Mouse (Mus musculus) thymus, adult 2 months (tissue): Measurements from ENCODE around the gene Olfr1393.

ENCODE experiments used
- CTCF ChIP-seq: fragments of 200-500 bp; IDR thresholded peaks from 2 replicates; pipeline ENCODE4 v1.5.1; 2012; ENCODE audit warnings: mild to moderate bottlenecking, control low read depth, low read length, moderate library complexity, borderline replicate concordance; ENCODE audit not compliant: control insufficient read depth, poor library complexity, insufficient read depth; ENCODE audit errors: extremely low read depth
- POLR2A ChIP-seq: fragments of 200-500 bp; IDR thresholded peaks from 2 replicates; pipeline ENCODE4 v1.6.1; 2012; ENCODE audit warnings: mild to moderate bottlenecking, low read length, control low read depth, moderate library complexity; ENCODE audit not compliant: control insufficient read depth, poor library complexity, insufficient read depth; ENCODE audit errors: extremely low read depth

DNA sequence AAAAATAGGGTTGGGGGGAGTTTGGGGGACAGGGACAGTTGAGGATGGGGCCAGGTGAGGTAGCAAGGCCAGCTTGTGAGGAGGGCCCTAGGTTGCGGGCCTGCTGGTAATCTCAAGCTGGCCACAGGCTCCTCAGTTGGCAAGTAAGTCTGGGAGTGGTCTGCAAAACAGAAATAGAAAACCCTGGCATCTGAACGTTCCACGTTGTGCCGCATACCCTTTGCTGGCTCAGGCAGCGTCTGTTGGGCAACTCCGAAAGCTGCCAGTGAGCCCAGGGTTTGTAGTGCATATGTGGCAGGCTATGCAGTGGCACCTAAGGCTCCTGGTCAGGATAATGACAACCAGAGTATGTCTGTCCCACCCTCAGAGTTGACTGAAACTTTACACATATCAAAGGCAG lies 15.0 kb upstream of the Olfr1393 start:
- no peak for TF ChIP-seq CTCF
- TF ChIP-seq POLR2A = no peak
